Mouse (Mus musculus): ENCODE measurements around the gene Cabin1. TPM values are rescaled to one million over a fixed set of nuclear protein-coding genes. Genes with fewer than 3 reads are reported as not detected.

Gene Cabin1
- total RNA-seq, 2 experiments from 2014 or later: 19.6 to 22.6 TPM

GRCm38 (mm10) chr10:75647362-75647761 lies 116.8 kb downstream of the Cabin1 start:
- intact Hi-C loops (cut with DNase I): no loop called here
- DNase-seq (ENCODE audit: low spot score): no peak

- intact Hi-C loops (cut with DNase I): no loop called here
- DNase-seq (ENCODE audit: low spot score): no peak
Observed at GRCm38 (mm10) chr10:75646406-75646805, 117.7 kb downstream of the Cabin1 start.

- intact Hi-C loops (cut with DNase I): no loop called here
Observed at GRCm38 (mm10) chr10:75645616-75646015, 118.5 kb downstream of the Cabin1 start.

GRCm38 (mm10) chr10:75643741-75644343 lies 120.3 kb downstream of the Cabin1 start, which contains the start of gene Susd2:
TSS of gene Susd2 (minus strand) at chr10:75644008.
- intact Hi-C loops (cut with DNase I): no loop called here
- DNase-seq (ENCODE audit: low spot score): no peak

More at GRCm38 (mm10) chr10:75645616-75646015, 118.5 kb downstream of the Cabin1 start:
- DNase-seq (ENCODE audit: low spot score): no peak

- intact Hi-C loops (cut with DNase I): no loop called here
- DNase-seq (ENCODE audit: low spot score): no peak
Observed at GRCm38 (mm10) chr10:75642891-75643290, 121.2 kb downstream of the Cabin1 start.

- intact Hi-C loops (cut with DNase I): no loop called here
- DNase-seq (ENCODE audit: low spot score): no peak
Observed at GRCm38 (mm10) chr10:75642436-75642835, 121.7 kb downstream of the Cabin1 start.

GRCm38 (mm10) chr10:75641721-75642222 lies 122.4 kb downstream of the Cabin1 start:
- no peak for DNase-seq (ENCODE audit: low spot score)
- intact Hi-C loops (cut with DNase I): no loop called here

GRCm38 (mm10) chr10:75637711-75638110 lies 126.4 kb downstream of the Cabin1 start:
- intact Hi-C loops (cut with DNase I): loop anchor here (2.0 to 5.0 kb wide), 2 partner anchors 65 to 215 kb away; no protein-coding TSS in a partner anchor
- DNase-seq (ENCODE audit: low spot score): no peak

- no peak for DNase-seq (ENCODE audit: low spot score)
- intact Hi-C loops (cut with DNase I): loop anchor here (2.0 to 5.0 kb wide), 2 partner anchors 67 to 216 kb away; no protein-coding TSS in a partner anchor
Observed at GRCm38 (mm10) chr10:75636084-75636786, 127.9 kb downstream of the Cabin1 start.

GRCm38 (mm10) chr10:75635693-75636055 lies 128.5 kb downstream of the Cabin1 start:
- peak; percentile 68 for DNase-seq (ENCODE audit: low spot score)
- intact Hi-C loops (cut with DNase I): loop anchor here (1.0 to 5.0 kb wide), 3 partner anchors 49 to 217 kb away; no protein-coding TSS in a partner anchor

GRCm38 (mm10) chr10:75635019-75635692 lies 129.0 kb downstream of the Cabin1 start:
- no peak for DNase-seq (ENCODE audit: low spot score)
- intact Hi-C loops (cut with DNase I): loop anchor here (1.0 to 5.0 kb wide), 2 partner anchors 49 to 217 kb away; no protein-coding TSS in a partner anchor

- no peak for DNase-seq (ENCODE audit: low spot score)
- intact Hi-C loops (cut with DNase I): loop anchor here (1.0 to 5.0 kb wide), 2 partner anchors 48 to 218 kb away; no protein-coding TSS in a partner anchor
Observed at GRCm38 (mm10) chr10:75634610-75635009, 129.5 kb downstream of the Cabin1 start.

GRCm38 (mm10) chr10:75633576-75634139 lies 130.5 kb downstream of the Cabin1 start:
- DNase-seq (ENCODE audit: low spot score): no peak
- intact Hi-C loops (cut with DNase I): no loop called here

GRCm38 (mm10) chr10:75633048-75633447 lies 131.1 kb downstream of the Cabin1 start:
- DNase-seq (ENCODE audit: low spot score): peak; percentile 38
- intact Hi-C loops (cut with DNase I): no loop called here

GRCm38 (mm10) chr10:75632633-75633032 lies 131.5 kb downstream of the Cabin1 start:
- DNase-seq (ENCODE audit: low spot score): peak; percentile 67
- intact Hi-C loops (cut with DNase I): no loop called here

GRCm38 (mm10) chr10:75627490-75627889 lies 136.7 kb downstream of the Cabin1 start:
- intact Hi-C loops (cut with DNase I): no loop called here
- no peak for DNase-seq (ENCODE audit: low spot score)

- no peak for DNase-seq (ENCODE audit: low spot score)
- intact Hi-C loops (cut with DNase I): no loop called here
Observed at GRCm38 (mm10) chr10:75626991-75627390, 137.2 kb downstream of the Cabin1 start.

GRCm38 (mm10) chr10:75625920-75626319 lies 138.2 kb downstream of the Cabin1 start:
- intact Hi-C loops (cut with DNase I): no loop called here
- DNase-seq (ENCODE audit: low spot score): no peak

- intact Hi-C loops (cut with DNase I): no loop called here
- DNase-seq (ENCODE audit: low spot score): no peak
Observed at GRCm38 (mm10) chr10:75620818-75621217, 143.3 kb downstream of the Cabin1 start.

- intact Hi-C loops (cut with DNase I): no loop called here
Observed at GRCm38 (mm10) chr10:75616044-75616443, 148.1 kb downstream of the Cabin1 start.

More at GRCm38 (mm10) chr10:75616044-75616443, 148.1 kb downstream of the Cabin1 start:
- no peak for DNase-seq (ENCODE audit: low spot score)

Data from heart, postnatal 25 days (tissue).